In the genomic region with DNA sequence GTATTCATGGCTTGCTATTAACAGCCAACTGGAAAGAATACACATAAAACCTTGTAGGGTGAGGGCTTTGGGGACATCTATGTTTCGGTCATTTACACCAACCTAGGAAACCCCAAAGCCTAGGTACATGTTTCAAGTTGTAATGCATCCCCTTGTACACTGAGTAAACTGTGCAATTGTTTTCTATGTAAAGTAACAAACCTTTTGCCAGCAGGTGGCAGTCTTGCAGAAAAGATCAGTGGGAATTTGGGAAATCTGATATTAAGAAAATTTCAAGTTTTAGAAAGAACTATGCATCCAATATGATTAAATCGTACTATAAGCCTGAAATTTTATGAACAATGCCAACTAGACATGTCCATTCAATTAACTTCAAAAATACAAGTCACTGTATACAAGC, we compare ENCODE assay signal across 9 mouse cellular contexts. TPM values are rescaled to one million over a fixed set of nuclear protein-coding genes. Genes with fewer than 3 reads are reported as not detected.
A peak's percentile ranks its signal among the peaks of the same experiment; 100 is the strongest.
DNase-seq lines count a peak whose midpoint lies in the region; ATAC-seq and TF ChIP-seq lines count a peak whose summit lies in the region.
"Had no signal": no experiment of that assay in that cellular context is flagged by ENCODE, and none has a peak within 500 bp of the region (broad histone marks: within the 10 kb centered on the region; RNA-seq: fewer than 3 reads in every experiment).

No protein-coding gene starts in this region.

- no peak overlapping the region for H3K4me3 ChIP-seq in heart, embryonic 10.5 days
- no peak overlapping the region for H3K4me3 ChIP-seq in cortical plate, adult 2 months (ENCODE audit: insufficient read depth, low read length)
- H3K4me3 ChIP-seq: neural tube, embryonic 12.5 days had no signal

- H3K4me1 ChIP-seq in heart, embryonic 10.5 days: no peaks in the 10 kb centered on the region
- H3K4me1 ChIP-seq in cortical plate, adult 2 months (ENCODE audit: control insufficient read depth, insufficient read depth, low read length): no peaks in the 10 kb centered on the region
- H3K4me1 ChIP-seq: neural tube, embryonic 12.5 days had no signal

- 0 out of 2 replicates have a peak, but pooled peaks have one; percentile 6 for TF ChIP-seq CTCF in cortical plate, adult 2 months (IDR thresholded peaks at IDR 0.05; ENCODE audit: extremely low read depth, insufficient read depth, low read length)

- no peaks in the 10 kb centered on the region for H3K27me3 ChIP-seq in heart, embryonic 10.5 days (ENCODE audit: insufficient read depth, poor library complexity, severe bottlenecking)
- H3K27me3 ChIP-seq: neural tube, embryonic 12.5 days had no signal

- no peak for ATAC-seq in monocyte, adult 5-6 weeks (replicated peaks; ENCODE audit: insufficient number of reproducible peaks, low FRiP score, low TSS enrichment, poor library complexity, severe bottlenecking)

- no peaks in the 10 kb centered on the region for H3K36me3 ChIP-seq in heart, embryonic 10.5 days
- H3K36me3 ChIP-seq: neural tube, embryonic 12.5 days had no signal

- intact Hi-C loops in heart, postnatal 10 days (cut with DNase I): loop anchor here (1.0 kb wide), 1 partner anchor 248 kb away; no protein-coding TSS in a partner anchor
- intact Hi-C loops in left cerebral cortex, postnatal 25 days (cut with DNase I): loop anchor here (1.0 to 10.0 kb wide), 2 partner anchors 248 to 368 kb away; partner anchors contain the start of gene Clcn3

- peak; percentile 24 to 54 for DNase-seq in heart, postnatal 10 days
- DNase-seq in heart, embryonic 10.5 days (ENCODE audit: low spot score): no peak
- DNase-seq in thymus, postnatal 0 days (ENCODE audit: low spot score): peak; percentile 4
- no peak for DNase-seq in thymus, postnatal 25 days
- DNase-seq in left cerebral cortex, postnatal 25 days (ENCODE audit: low spot score in 2 of 2): peak; percentile 31 to 46
- DNase-seq in retina, postnatal 7 days (ENCODE audit: low read depth, low spot score): peak; percentile 40

- 32% methylated on average over 2 of the region's 2 CpGs for WGBS in heart, embryonic 10.5 days

- no peak overlapping the region for H3K27ac ChIP-seq in heart, embryonic 10.5 days
- no peak overlapping the region for H3K27ac ChIP-seq in cortical plate, adult 2 months (ENCODE audit: insufficient read depth, low read length)
- H3K27ac ChIP-seq: neural tube, embryonic 12.5 days had no signal

- TF ChIP-seq POLR2A in cortical plate, adult 2 months (IDR thresholded peaks at IDR 0.05; ENCODE audit: extremely low read depth, insufficient read depth, low read length): no peak

- H3K9me3 ChIP-seq in heart, embryonic 10.5 days: no peaks in the 10 kb centered on the region
- H3K9me3 ChIP-seq: neural tube, embryonic 12.5 days had no signal

RNA-seq across cellular contexts. Expression of gene Mfap3l, which starts 15.7 kb away (rescaled TPM):
- 1 to 10 TPM; 4.6 to 5.5 TPM for total RNA-seq in heart, postnatal 10 days (2021)
- 1.1 and 1.2 TPM in 2 replicates for polyA plus RNA-seq in heart, embryonic 10.5 days (2016; fragmentation: Nextera tagmentation; extraction: Ambion mirVana)
- polyA plus RNA-seq in thymus, postnatal 0 days (2015; fragmentation: Nextera tagmentation; extraction: Ambion mirVana): 0.14 and 0.25 TPM in 2 replicates
- polyA plus RNA-seq in cortical plate, adult 2 months (2012; rRNA removed): 29.9 and 33.4 TPM in 2 replicates
- 10 to 100 TPM; 49.8 to 57.8 TPM for total RNA-seq in left cerebral cortex, postnatal 25 days (2021)
- 1.9 to 6.8 TPM (median 2.4 TPM) in 3 replicates for total RNA-seq in monocyte, adult 5-6 weeks (2017)

Comparison
In these comparisons a context has a peak if more than half of its experiments do, and no peak if none do; other contexts are left out.
1. DNase-seq: peak in heart, postnatal 10 days (2 of 2), thymus, postnatal 0 days (single experiment), left cerebral cortex, postnatal 25 days (2 of 2) and retina, postnatal 7 days (single experiment); none in heart, embryonic 10.5 days (single experiment) and thymus, postnatal 25 days (single experiment).